Mouse (Mus musculus) liver, postnatal 0 days (tissue): ENCODE measurements around the gene Mybpc1. TPM values are rescaled to one million over a fixed set of nuclear protein-coding genes. Genes with fewer than 3 reads are reported as not detected.

Source experiments
- ATAC-seq: fragments of 200-750 bp; cut with Nextera tagmentation; 2 replicates; pipeline ENCODE4 v1.8.0; 2017; ENCODE audit warnings: mild to moderate bottlenecking, moderate library complexity
- DNase-seq: peaks from one replicate; pipeline ENCODE4 v3.0.0-alpha.2; 2016
- H3K27ac ChIP-seq: fragments of 300-500 bp; sonication (generic); 2 replicates; pipeline ENCODE4 v1.5.1; 2014; ENCODE audit warnings: antibody characterized with exemption, moderate library complexity, mild to moderate bottlenecking, low read depth
- H3K27me3 ChIP-seq: fragments of 300-500 bp; sonication (generic); 2 replicates; pipeline ENCODE4 v1.6.1; 2014; ENCODE audit warnings: low read length, control low read depth, mixed read lengths; ENCODE audit not compliant: insufficient read depth
- H3K36me3 ChIP-seq: fragments of 300-500 bp; sonication (generic); replicated peaks from 2 replicates; pipeline ENCODE4 v1.6.1; 2014; ENCODE audit warnings: mild to moderate bottlenecking, control low read depth, low read length, moderate library complexity, mixed read lengths; ENCODE audit not compliant: insufficient read depth
- H3K4me1 ChIP-seq: fragments of 300-500 bp; sonication (generic); 2 replicates; pipeline ENCODE4 v1.6.1; 2014; ENCODE audit warnings: antibody characterized with exemption, mild to moderate bottlenecking, control low read depth; ENCODE audit not compliant: insufficient read depth
- H3K4me2 ChIP-seq: fragments of 300-500 bp; sonication (generic); 2 replicates; pipeline ENCODE4 v1.6.1; 2014; ENCODE audit warnings: low read depth, mild to moderate bottlenecking, low read length, moderate library complexity, mixed read lengths
- H3K4me3 ChIP-seq: fragments of 300-500 bp; sonication (generic); 2 replicates; pipeline ENCODE4 v1.5.1; 2014; ENCODE audit warnings: low read depth, low read length
- H3K9ac ChIP-seq: fragments of 300-500 bp; sonication (generic); replicated peaks from 2 replicates; pipeline ENCODE4 v1.6.1; 2014; ENCODE audit warnings: mild to moderate bottlenecking, moderate library complexity
- H3K9me3 ChIP-seq: fragments of 300-500 bp; sonication (generic); 2 replicates; pipeline ENCODE4 v1.6.1; 2016; ENCODE audit warnings: mild to moderate bottlenecking, control low read depth, low read length, mixed read lengths
- CTCF ChIP-seq: sonication (generic); IDR thresholded peaks from 2 replicates; pipeline ENCODE4 v1.5.1; 2016; ENCODE audit warnings: antibody characterized with exemption, low read depth
- EP300 ChIP-seq: IDR thresholded peaks from 2 replicates; pipeline ENCODE4 v1.6.1; 2016; ENCODE audit warnings: antibody characterized with exemption, low read depth, mild to moderate bottlenecking
- WGBS: fragments of 180-500 bp; shearing (Covaris S2); extraction: QIAGEN DNeasy Blood & Tissue Kit; methylation state at CpG from one replicate; pipeline ENCODE4 v1.1.7; 2014; ENCODE audit not compliant: insufficient replicate concordance; 5-methylcytosine and 5-hydroxymethylcytosine counted together
- polyA plus RNA-seq: library from polyadenylated mRNA; unstranded; fragments of >200 nt; fragmentation: Nextera tagmentation; extraction: Ambion mirVana; gene quantifications from 2 replicates; pipeline ENCODE4 v1.2.1, GENCODE M21; 2015

Gene Mybpc1
- polyA plus RNA-seq, 1 experiment from 2014 or later, result 0.67 TPM

DNA sequence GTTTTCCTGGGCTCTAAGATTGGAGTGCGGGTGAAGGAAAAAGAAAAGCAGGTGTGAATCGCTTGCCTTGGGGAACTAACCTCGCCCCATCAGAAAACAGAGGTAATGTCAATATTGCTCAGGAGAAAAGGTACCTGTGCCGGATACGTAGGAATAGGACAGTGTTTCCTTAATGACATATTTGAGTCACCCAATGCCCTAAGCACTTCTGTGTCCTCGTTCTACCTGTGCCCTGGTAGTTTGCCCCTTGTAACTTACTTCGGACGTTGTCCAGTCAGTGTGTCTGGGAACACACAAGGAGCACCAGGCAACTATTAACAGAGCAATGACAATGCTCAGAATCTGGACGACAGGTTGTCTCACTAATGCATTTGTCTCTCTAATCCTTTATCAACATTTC lies 93.6 kb downstream of the Mybpc1 start:
- Histone ChIP-seq H3K4me1 (peaks cover 5% of the 10 kb centered on the region; the same call in 1 of the 2 replicates), H3K36me3 (no peaks in the 10 kb centered on the region), H3K4me3 (no peak overlapping the region), H3K27me3 (no peaks in the 10 kb centered on the region), H3K27ac (no peak overlapping the region), H3K9me3 (no peaks in the 10 kb centered on the region), H3K4me2 (no peak overlapping the region), H3K9ac (no peak overlapping the region)
- ATAC-seq (no peak), DNase-seq (no peak)
- TF ChIP-seq EP300, result no peak
- no peak for TF ChIP-seq CTCF
- 80% methylated on average over 9 of the region's 9 CpGs for WGBS

DNA sequence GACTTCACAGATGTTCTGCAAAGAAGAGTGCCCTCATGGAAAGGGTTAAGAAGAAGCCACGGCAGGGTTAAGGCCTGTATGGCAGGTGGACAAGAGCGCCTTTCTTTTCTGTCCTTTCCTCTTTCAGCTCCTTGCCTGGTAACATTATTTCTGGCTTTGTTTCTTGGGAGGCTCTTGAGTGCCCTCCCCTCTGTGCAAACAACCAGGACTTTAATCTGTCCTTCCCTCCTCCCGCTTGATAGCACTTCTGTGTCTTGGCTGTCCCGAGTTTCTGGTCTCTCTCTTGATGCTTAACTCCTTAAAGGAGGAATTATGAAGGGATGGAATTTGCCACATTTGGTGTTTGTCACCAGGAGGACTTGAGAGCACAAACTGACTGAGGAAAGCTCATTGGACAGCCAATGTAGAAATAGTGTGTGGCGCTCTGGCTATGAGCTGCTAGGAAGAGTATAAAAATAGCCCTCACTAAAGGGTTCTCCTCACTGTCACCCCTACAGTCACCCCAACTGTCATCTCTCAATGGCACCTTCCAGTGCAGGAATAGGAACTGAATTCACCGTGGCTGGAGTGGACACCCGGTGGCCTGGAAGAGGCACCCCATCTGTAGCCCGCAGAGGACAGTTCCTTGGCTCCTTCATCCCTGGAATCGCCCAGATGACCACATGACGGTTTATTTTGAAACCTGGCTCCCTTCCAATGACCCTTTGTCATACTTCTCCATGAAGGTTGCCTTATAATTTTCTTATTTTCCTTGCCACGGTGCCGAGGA lies 94.3 kb downstream of the Mybpc1 start:
- peaks cover 5% of the 10 kb centered on the region; the same call in 1 of the 2 replicates for H3K4me1 ChIP-seq
- no peak overlapping the region for H3K4me2 ChIP-seq
- DNase-seq (no peak), ATAC-seq (no peak)
- H3K36me3 ChIP-seq, result no peaks in the 10 kb centered on the region
- TF ChIP-seq CTCF (no peak), EP300 (no peak)
- no peak overlapping the region for H3K27ac ChIP-seq
- H3K9ac ChIP-seq, result no peak overlapping the region
- no peak overlapping the region for H3K4me3 ChIP-seq
- WGBS, result 72% methylated on average over 12 of the region's 12 CpGs
- no peaks in the 10 kb centered on the region for H3K27me3 ChIP-seq
- no peaks in the 10 kb centered on the region for H3K9me3 ChIP-seq

DNA sequence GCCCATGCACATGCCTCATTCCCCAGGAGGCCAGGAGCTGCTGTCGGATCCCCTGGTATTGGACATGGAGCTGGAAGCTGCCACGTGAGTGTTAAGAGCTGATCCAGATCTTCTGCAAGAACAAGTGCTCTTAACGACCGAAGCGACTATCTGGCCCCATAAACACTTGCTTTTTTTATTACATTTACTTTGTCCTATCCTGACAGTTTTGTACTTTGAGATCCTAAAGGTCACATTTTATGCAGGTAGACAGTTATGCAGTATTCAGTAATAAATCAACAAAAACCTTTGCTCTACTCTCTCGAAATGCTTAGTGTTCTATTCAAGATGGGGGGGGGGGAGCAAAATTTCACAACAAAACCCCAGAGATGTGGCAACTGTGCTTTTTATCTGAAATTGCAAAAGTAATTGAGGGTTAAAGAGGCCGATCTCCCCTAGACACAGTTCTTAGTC lies 97.2 kb downstream of the Mybpc1 start:
- no peaks in the 10 kb centered on the region for H3K9me3 ChIP-seq
- H3K27ac ChIP-seq, result no peak overlapping the region
- H3K4me1 ChIP-seq, result peaks cover 5% of the 10 kb centered on the region
- no peaks in the 10 kb centered on the region for H3K27me3 ChIP-seq
- ATAC-seq (no peak), DNase-seq (no peak)
- no peak overlapping the region for H3K4me2 ChIP-seq
- no peak overlapping the region for H3K9ac ChIP-seq
- WGBS, result 65% methylated on average over 7 of the region's 7 CpGs
- no peak for TF ChIP-seq EP300
- H3K4me3 ChIP-seq, result no peak overlapping the region
- H3K36me3 ChIP-seq, result no peaks in the 10 kb centered on the region

DNA sequence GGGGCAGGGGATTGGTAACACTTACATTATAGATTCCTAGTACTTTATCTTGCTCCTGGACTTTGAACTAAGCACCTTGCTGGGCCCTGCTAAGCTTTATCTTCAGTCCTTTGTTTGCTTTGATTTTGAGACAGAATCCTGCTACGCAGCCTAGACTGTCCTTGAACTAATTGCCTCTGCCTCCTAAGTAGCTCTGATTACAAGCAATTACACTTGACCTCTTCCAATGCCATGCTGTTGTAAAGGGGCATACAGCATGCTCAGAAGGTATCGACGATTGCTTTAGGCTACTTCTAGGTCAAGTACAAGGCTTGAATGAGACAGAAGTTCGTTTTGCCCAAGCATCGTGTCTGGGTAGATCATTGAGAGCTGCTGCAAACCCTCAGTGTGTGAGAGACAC lies 99.7 kb downstream of the Mybpc1 start:
- no peak overlapping the region for H3K27ac ChIP-seq
- no peak for DNase-seq
- TF ChIP-seq CTCF, result no peak
- no peak for TF ChIP-seq EP300
- H3K9ac ChIP-seq, result no peak overlapping the region
- no peak overlapping the region for H3K4me3 ChIP-seq
- H3K4me2 ChIP-seq, result no peak overlapping the region
- no peaks in the 10 kb centered on the region for H3K36me3 ChIP-seq
- ATAC-seq, result no peak
- 76% methylated on average over 5 of the region's 5 CpGs for WGBS
- H3K27me3 ChIP-seq, result no peaks in the 10 kb centered on the region
- no peaks in the 10 kb centered on the region for H3K9me3 ChIP-seq
- peaks cover 5% of the 10 kb centered on the region for H3K4me1 ChIP-seq

DNA sequence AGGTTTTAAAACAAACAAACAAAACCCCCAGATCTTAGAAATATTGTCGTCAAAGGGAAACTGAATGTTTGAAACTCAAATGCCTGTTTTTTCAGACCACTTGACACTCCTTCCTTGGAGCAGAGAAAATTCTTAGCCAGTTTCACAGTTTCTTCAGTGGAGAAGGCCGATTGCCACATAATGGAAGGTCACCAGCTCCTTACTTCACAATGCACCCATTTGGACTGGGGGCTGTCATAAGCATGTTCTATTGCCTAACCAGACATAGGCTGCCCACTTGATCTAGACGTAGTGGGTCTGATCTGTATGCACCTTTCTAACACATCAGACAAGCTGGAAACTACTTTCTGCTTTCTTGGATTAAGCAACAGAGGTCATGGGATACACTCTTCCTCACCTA lies 100.5 kb downstream of the Mybpc1 start:
- H3K9ac ChIP-seq, result 0 out of 2 replicates have a peak overlapping the region, but pooled peaks have one; percentile 48
- H3K4me1 ChIP-seq, result peaks cover 5% of the 10 kb centered on the region
- 0 out of 2 replicates have a peak overlapping the region, but pooled peaks have one; percentile 72 for H3K4me3 ChIP-seq
- H3K4me2 ChIP-seq, result peak overlapping the region; percentile 93
- peak overlapping the region; percentile 60 for H3K27ac ChIP-seq
- WGBS, result 54% methylated on average over 3 of the region's 3 CpGs
- H3K36me3 ChIP-seq, result no peaks in the 10 kb centered on the region
- ATAC-seq, result no peak
- no peaks in the 10 kb centered on the region for H3K9me3 ChIP-seq
- no peaks in the 10 kb centered on the region for H3K27me3 ChIP-seq
- TF ChIP-seq EP300 (no peak), CTCF (no peak)
- no peak for DNase-seq

DNA sequence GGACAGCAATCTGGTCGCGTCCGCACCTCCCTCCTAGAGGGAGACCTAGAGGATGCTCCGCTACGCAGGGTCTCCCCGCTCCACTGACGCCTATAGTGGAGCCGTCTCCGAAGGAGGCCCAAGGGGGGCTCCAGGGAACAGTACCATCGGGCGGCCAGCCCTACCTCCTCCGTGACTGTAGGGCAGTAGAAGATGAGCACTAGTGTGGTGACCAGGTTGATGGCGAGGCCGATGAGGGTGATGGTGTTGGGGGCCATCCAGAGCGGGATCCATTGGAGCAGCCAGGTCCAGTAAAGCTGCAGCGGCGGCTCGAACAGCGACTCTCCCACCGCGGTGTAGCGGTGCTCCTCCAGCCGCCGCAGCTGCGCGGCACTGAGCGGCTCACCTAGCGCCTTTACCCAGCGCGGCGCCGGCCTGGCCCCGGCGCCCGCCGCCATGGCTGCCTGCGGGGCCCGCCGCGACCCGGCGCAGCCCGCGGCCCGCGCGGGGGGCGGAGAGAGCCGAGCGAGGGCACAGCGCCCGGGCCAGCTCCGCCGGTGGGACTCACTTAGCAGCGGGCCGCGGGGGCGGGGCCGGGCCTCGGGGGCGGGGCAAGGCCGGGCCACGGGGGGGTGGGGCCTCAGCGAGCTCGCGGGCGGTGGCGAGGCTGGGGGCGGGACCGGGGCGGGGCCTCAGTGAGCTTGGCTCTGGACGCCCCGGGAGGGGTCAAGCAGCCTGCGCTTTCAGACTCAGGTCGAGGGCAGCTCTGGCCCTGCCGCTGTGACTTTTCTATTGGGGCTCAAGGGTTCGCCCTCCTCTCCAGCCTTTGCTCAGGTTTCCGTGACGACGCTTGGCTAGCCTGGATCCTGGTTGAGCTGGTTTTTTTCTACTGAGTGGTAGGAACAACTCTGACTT lies 101.3 kb downstream of the Mybpc1 start, which contains the start of gene Chpt1:
Gene Chpt1, minus strand, starts transcription at position 653 of the 894 bp plus-strand sequence.
- DNase-seq (peak; percentile 95), ATAC-seq (peak; percentile 97)
- H3K36me3 ChIP-seq, result no peaks in the 10 kb centered on the region
- H3K27ac ChIP-seq, result peak within 1 kb of the TSS; percentile 60
- TF ChIP-seq CTCF, result no peak
- TF ChIP-seq EP300, result no peak
- H3K9me3 ChIP-seq, result no peaks in the 10 kb centered on the region
- under 1% methylated on average over 57 of the region's 80 CpGs for WGBS
- H3K4me3 ChIP-seq, result peak within 1 kb of the TSS; percentile 72
- H3K27me3 ChIP-seq, result no peaks in the 10 kb centered on the region
- H3K9ac ChIP-seq, result peak within 1 kb of the TSS; percentile 83
- peak within 1 kb of the TSS; percentile 93 for H3K4me2 ChIP-seq
- H3K4me1 ChIP-seq, result peaks cover 5% of the 10 kb centered on the region
